Mouse (Mus musculus): ENCODE results near the gene Pcdh9.

- TF ChIP-seq CTCF (IDR thresholded peaks at IDR 0.05) (no peak), EP300 (IDR thresholded peaks at IDR 0.05; ENCODE audit: insufficient read depth, low read depth, low read length) (no peak)
These were observed 95.9 kb downstream of the Pcdh9 start for GRCm38 (mm10) chr14:93794530-93794929.

All from heart, adult 2 months (tissue).